Mouse (Mus musculus): ENCODE results near the gene Card19.

Gene Card19

DNA sequence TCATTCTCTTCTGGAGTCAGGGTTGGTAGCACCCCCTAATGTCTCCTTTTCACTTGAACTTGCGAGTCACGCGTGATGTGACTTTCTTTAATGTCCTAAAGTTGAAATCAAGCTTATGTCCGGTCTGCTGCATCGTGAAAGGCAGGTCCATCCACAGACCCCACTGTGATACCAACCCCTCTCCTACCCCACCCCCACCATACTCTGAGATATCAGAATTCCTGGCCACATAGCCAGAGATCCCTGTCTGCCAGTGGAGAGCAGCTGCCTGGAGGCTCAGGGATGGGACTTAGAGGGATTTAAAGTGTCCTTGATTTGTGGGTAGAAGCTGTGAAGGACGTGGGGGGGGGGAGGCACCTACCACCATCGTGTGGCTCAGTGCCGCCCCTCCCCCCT lies 32.6 kb upstream of the Card19 start, which contains the start of gene Susd3:
TSS of gene Susd3 (minus strand) at position 240 of the 396 bp plus-strand sequence.
- Histone ChIP-seq H3K4me3 (replicated peaks; ENCODE audit: low read length) (peak within 1 kb of the TSS; percentile 82), H3K27me3 (ENCODE audit: insufficient read depth, low read length) (peaks cover 78% of the 10 kb centered on the region), H3K4me1 (replicated peaks; ENCODE audit: low read depth, low read length) (peaks cover 22% of the 10 kb centered on the region), H3K9me3 (ENCODE audit: low read length) (no peaks in the 10 kb centered on the region), H3K36me3 (ENCODE audit: insufficient read depth, low read length) (no peaks in the 10 kb centered on the region)
- no peak for TF ChIP-seq POU5F1 (IDR thresholded peaks at IDR 0.05; ENCODE audit: borderline replicate concordance, low read length)
- TF ChIP-seq CTCF (conservative IDR thresholded peaks at IDR 0.05; ENCODE audit: low read length): no peak
- no peak for TF ChIP-seq NANOG (IDR thresholded peaks at IDR 0.05; ENCODE audit: borderline replicate concordance, low read length)

DNA sequence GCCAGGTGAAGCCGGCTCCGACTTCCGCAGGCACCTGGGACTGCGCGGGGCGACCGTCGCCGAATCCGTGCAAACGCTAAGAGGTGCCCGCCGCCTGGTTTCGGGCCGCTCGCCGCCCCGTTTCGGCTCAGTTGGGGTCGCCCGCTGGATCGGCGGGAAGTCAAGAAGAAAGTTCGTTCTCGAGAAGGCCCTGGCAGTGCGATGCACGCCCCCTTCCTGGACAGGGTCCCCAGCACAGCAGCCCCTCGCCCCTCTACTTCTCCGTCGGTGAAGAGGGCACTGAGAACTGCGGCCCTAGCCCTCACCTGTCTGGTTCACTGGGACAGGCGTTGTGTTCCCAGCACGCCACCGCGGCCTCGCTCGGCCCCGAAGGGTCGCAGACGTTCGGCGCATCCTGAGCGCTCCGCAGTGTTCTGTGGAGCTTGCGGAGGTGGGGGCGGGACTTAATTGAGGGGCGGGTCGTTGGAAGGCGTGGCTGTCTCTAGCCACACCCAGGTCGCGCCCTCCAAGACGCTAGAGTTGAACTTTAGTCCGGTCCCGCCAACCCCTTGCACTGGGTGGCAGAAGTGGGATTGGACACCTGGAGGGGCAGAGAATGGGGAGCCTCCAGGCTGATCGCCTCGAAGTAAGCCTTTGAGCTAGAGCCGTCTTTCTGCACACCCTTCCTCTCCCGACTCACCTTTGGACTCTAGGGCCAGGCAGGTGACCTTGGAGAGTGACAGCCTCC lies 32.1 kb upstream of the Card19 start:
- H3K27me3 ChIP-seq (ENCODE audit: insufficient read depth, low read length): peaks cover 82% of the 10 kb centered on the region
- peak overlapping the region; percentile 82 for H3K4me3 ChIP-seq (replicated peaks; ENCODE audit: low read length)
- TF ChIP-seq NANOG (IDR thresholded peaks at IDR 0.05; ENCODE audit: borderline replicate concordance, low read length) (no peak), POU5F1 (IDR thresholded peaks at IDR 0.05; ENCODE audit: borderline replicate concordance, low read length) (no peak), CTCF (conservative IDR thresholded peaks at IDR 0.05; ENCODE audit: low read length) (no peak)

DNA sequence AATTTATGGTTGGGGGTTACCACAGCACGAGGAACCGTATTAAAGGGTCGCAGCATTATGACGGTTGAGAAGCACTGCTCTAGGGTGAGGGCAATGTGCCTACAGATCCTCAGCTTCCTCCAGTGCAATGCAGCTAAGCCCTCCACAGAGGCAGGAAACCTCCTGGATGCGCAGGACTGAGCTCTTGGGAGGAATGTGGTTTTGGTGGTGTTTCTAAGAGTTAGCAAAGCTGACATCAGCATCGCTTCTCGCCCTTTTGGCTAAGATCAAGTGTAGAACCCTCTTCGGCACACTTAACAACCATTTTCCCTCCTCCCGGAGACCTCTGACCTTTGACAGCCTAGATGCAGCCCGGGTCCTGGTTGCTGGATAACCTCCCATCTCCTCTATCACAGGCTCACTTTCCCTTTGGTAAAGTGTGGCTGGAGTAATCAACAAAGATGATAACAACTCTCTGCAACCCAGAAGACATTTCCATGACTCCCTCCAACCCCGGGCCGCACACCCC lies 31.4 kb upstream of the Card19 start:
- H3K36me3 ChIP-seq (ENCODE audit: insufficient read depth, low read length): no peaks in the 10 kb centered on the region
- peak overlapping the region; percentile 82 for H3K4me3 ChIP-seq (replicated peaks; ENCODE audit: low read length)
- H3K9me3 ChIP-seq (ENCODE audit: low read length): no peaks in the 10 kb centered on the region
- no peak for TF ChIP-seq CTCF (conservative IDR thresholded peaks at IDR 0.05; ENCODE audit: low read length)
- TF ChIP-seq POU5F1 (IDR thresholded peaks at IDR 0.05; ENCODE audit: borderline replicate concordance, low read length): no peak
- TF ChIP-seq NANOG (IDR thresholded peaks at IDR 0.05; ENCODE audit: borderline replicate concordance, low read length): no peak
- H3K27me3 ChIP-seq (ENCODE audit: insufficient read depth, low read length): peaks cover 81% of the 10 kb centered on the region
- peaks cover 22% of the 10 kb centered on the region for H3K4me1 ChIP-seq (replicated peaks; ENCODE audit: low read depth, low read length)

More for the DNA sequence above, 32.1 kb upstream of the Card19 start:
- H3K36me3 ChIP-seq (ENCODE audit: insufficient read depth, low read length): no peaks in the 10 kb centered on the region
- H3K9me3 ChIP-seq (ENCODE audit: low read length): no peaks in the 10 kb centered on the region
- H3K4me1 ChIP-seq (replicated peaks; ENCODE audit: low read depth, low read length): peaks cover 22% of the 10 kb centered on the region

DNA sequence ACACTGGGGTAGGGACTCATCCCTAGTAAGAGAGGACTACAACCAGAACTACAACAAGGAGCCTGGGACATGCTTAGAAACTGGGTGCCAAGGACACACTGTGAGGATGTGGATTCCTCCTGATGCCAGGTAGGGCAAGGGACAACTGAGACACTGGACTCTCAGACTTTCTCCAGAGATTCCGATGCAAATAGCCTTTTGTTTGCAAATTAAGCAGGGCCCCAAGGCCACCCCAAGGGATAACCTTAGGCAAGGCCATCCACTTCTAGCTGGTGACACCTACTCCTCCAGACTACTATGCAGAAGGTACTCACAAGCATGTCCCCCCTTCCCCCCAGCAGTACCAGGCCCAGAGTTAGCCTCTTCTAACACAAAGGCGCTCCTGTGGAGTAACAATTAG lies 30.8 kb upstream of the Card19 start:
- H3K9me3 ChIP-seq (ENCODE audit: low read length): no peaks in the 10 kb centered on the region
- no peaks in the 10 kb centered on the region for H3K36me3 ChIP-seq (ENCODE audit: insufficient read depth, low read length)
- peaks cover 22% of the 10 kb centered on the region for H3K4me1 ChIP-seq (replicated peaks; ENCODE audit: low read depth, low read length)
- TF ChIP-seq POU5F1 (IDR thresholded peaks at IDR 0.05; ENCODE audit: borderline replicate concordance, low read length) (no peak), CTCF (conservative IDR thresholded peaks at IDR 0.05; ENCODE audit: low read length) (no peak), NANOG (IDR thresholded peaks at IDR 0.05; ENCODE audit: borderline replicate concordance, low read length) (no peak)
- H3K27me3 ChIP-seq (ENCODE audit: insufficient read depth, low read length): peaks cover 82% of the 10 kb centered on the region
- H3K4me3 ChIP-seq (replicated peaks; ENCODE audit: low read length): no peak overlapping the region

DNA sequence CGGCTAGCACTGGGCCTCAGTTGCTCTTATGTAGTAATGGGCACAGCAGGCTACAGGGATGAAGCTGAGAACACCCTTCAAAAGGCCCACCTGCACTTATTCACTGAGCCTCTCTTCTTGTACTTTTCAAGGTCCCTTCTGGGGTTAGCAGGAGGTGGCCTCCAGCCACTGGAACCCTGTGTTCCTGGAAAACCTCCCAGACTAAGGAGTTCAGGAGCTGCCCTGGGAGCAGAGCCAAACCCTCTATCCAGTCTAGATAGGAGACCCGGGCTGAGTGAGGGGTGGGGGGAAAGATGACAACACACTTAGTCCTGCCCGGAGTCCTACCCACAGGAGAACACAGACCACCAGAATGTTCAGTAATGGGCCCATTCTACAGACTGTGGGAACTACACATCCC lies 30.2 kb upstream of the Card19 start:
- peaks cover 79% of the 10 kb centered on the region for H3K27me3 ChIP-seq (ENCODE audit: insufficient read depth, low read length)

DNA sequence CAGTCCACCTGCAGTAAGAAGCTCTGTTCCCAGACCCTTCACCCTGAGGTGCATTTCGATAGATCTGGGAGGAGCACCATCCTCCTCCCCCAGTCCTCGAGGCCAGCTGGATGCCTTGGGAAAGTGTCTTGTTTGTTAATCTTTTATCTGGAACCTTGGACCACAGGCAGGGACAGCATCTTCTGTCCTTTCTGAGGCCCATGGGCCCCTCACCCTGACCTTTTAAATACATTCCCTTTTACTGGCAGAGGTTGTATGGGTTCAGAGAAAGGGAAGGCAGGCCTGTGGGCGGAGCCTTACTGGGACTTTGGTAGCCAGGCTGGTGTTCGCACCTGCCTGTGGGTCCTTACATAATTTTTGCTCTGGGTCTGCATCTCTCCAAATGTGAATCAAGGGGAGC lies 29.4 kb upstream of the Card19 start:
- H3K9me3 ChIP-seq (ENCODE audit: low read length): no peaks in the 10 kb centered on the region
- no peak overlapping the region for H3K4me3 ChIP-seq (replicated peaks; ENCODE audit: low read length)
- no peaks in the 10 kb centered on the region for H3K36me3 ChIP-seq (ENCODE audit: insufficient read depth, low read length)
- TF ChIP-seq POU5F1 (IDR thresholded peaks at IDR 0.05; ENCODE audit: borderline replicate concordance, low read length): no peak
- no peak for TF ChIP-seq CTCF (conservative IDR thresholded peaks at IDR 0.05; ENCODE audit: low read length)
- no peak for TF ChIP-seq NANOG (IDR thresholded peaks at IDR 0.05; ENCODE audit: borderline replicate concordance, low read length)
- H3K4me1 ChIP-seq (replicated peaks; ENCODE audit: low read depth, low read length): peaks cover 22% of the 10 kb centered on the region
- H3K27me3 ChIP-seq (ENCODE audit: insufficient read depth, low read length): peaks cover 75% of the 10 kb centered on the region

More for the DNA sequence above, 30.2 kb upstream of the Card19 start:
- no peak for TF ChIP-seq POU5F1 (IDR thresholded peaks at IDR 0.05; ENCODE audit: borderline replicate concordance, low read length)
- TF ChIP-seq CTCF (conservative IDR thresholded peaks at IDR 0.05; ENCODE audit: low read length): no peak
- no peak for TF ChIP-seq NANOG (IDR thresholded peaks at IDR 0.05; ENCODE audit: borderline replicate concordance, low read length)
- Histone ChIP-seq H3K4me3 (replicated peaks; ENCODE audit: low read length) (no peak overlapping the region), H3K36me3 (ENCODE audit: insufficient read depth, low read length) (no peaks in the 10 kb centered on the region), H3K4me1 (replicated peaks; ENCODE audit: low read depth, low read length) (peaks cover 22% of the 10 kb centered on the region), H3K9me3 (ENCODE audit: low read length) (no peaks in the 10 kb centered on the region)

DNA sequence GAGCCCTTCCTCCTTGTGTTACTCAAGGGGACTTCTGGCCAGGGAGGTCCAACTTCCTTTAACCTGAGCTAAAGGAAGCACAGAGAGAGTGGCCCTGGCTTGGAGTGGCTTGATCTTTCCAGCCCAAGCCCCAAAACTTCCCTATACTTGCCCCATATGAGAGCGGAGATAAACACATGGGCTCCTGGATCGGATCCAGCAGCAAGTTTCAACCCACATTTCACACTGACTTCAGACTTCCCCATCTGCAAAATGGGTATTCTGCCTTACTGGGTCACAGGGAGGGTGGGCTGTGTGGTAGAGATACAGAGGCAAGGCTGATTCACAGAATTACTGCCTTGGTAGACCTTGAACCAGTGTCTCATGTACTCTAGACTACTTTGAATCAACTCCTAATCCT lies 27.7 kb upstream of the Card19 start:
- no peaks in the 10 kb centered on the region for H3K9me3 ChIP-seq (ENCODE audit: low read length)
- H3K4me1 ChIP-seq (replicated peaks; ENCODE audit: low read depth, low read length): peaks cover 16% of the 10 kb centered on the region
- H3K27me3 ChIP-seq (ENCODE audit: insufficient read depth, low read length): peaks cover 74% of the 10 kb centered on the region
- no peak for TF ChIP-seq CTCF (conservative IDR thresholded peaks at IDR 0.05; ENCODE audit: low read length)
- TF ChIP-seq POU5F1 (IDR thresholded peaks at IDR 0.05; ENCODE audit: borderline replicate concordance, low read length): no peak
- no peak for TF ChIP-seq NANOG (IDR thresholded peaks at IDR 0.05; ENCODE audit: borderline replicate concordance, low read length)
- no peaks in the 10 kb centered on the region for H3K36me3 ChIP-seq (ENCODE audit: insufficient read depth, low read length)
- no peak overlapping the region for H3K4me3 ChIP-seq (replicated peaks; ENCODE audit: low read length)

DNA sequence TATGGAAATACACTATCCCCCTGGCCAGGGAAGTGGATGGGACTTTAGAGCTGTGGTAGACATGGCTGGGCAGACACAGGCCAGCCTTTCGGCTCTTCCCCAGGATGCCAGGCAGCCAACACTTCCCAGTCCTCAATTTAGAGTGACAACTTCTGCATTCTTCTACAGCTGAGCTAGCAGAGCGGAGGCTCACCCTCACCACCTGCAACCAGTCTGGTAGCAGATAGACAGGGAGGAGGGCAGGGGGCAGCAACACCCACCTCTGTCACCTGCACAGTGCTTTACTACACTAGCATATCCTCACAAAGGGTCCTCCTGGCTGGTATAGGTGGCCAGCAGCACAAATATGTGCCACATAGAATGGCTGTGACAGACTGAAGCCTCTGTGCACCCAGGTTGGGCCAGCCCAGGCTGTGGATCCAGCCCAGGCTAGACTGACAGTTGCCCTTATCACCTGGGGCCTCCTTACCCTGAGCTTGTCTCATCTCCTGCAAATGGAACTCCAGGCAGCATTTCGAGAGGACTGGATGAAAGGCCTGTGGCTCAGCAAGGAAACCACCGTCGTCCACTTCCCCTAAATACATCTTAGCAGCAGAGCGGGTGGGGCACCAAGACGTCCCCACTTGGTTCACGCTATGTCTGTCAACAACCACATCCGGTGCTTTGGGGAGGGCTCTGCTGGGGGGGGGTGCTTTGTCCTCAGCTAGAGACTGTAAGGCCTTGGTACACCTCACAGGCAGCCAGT lies 26.7 kb upstream of the Card19 start:
- peaks cover 12% of the 10 kb centered on the region for H3K4me1 ChIP-seq (replicated peaks; ENCODE audit: low read depth, low read length)
- H3K27me3 ChIP-seq (ENCODE audit: insufficient read depth, low read length): peaks cover 66% of the 10 kb centered on the region
- no peak for TF ChIP-seq NANOG (IDR thresholded peaks at IDR 0.05; ENCODE audit: borderline replicate concordance, low read length)
- TF ChIP-seq POU5F1 (IDR thresholded peaks at IDR 0.05; ENCODE audit: borderline replicate concordance, low read length): no peak
- TF ChIP-seq CTCF (conservative IDR thresholded peaks at IDR 0.05; ENCODE audit: low read length): no peak
- no peak overlapping the region for H3K4me3 ChIP-seq (replicated peaks; ENCODE audit: low read length)
- H3K36me3 ChIP-seq (ENCODE audit: insufficient read depth, low read length): no peaks in the 10 kb centered on the region
- H3K9me3 ChIP-seq (ENCODE audit: low read length): no peaks in the 10 kb centered on the region
